Mouse (Mus musculus): Measurements from ENCODE around the gene Grik5.

Grik5 gene

DNA sequence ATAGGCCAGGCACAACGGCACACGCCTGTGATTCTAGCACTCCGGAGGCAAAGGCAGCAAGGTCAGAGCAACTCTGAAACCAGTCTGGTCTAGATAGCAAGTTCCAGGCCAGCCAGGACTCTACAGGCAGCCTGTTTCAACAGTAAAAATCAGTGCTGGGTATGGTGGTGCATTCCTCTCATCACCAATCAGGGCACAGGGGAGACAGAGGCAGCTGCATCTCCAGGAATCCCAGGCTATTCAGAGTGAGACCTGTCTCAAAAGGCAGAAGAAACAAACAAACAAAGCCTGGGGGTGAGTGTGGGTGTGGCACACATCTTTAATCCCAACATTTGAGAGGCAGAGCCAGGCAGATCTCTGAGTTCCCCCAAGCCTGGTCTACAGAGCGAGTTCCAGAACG, 88.8 kb downstream of the Grik5 start:
- no peak for DNase-seq

DNA sequence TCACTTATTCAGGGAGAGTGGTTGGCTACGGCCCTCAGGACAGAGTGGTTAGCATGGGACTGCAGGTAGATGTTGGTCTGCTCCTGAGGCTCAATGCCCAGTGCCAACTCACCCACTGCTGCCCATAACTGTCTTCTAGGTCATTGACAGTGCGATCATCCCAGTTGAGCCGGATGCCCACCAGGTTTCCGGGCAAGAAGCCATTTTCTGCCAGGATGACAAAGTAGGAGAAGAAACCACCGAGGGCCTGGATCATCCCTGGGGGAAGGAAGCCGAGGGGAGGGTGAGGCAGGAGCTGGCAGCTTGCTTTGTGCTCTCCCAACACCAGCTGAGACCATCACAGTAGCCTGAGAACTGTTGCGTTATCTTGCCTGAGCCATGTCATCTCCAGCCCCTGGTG, 91.7 kb downstream of the Grik5 start:
- DNase-seq, result no peak

DNA sequence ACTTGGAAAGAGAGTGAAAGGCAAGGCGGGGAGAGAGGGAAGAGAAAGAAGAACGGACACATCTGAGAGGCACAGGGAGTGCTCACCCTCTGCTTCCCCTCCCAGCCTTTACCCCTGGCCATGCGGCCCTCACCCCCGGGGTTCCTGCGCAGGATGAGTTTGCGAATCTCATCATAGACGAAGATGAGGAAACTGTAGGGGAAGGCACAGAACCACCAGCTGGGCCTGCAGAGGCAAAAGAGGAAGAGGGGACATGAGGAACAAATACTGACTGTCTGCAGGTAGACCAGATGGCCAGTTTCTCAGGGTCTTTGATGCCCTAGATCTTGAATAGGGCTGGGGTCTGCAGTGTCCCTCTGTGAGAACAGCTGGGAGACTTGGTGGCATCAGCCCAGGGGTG, 93.4 kb downstream of the Grik5 start:
- DNase-seq, result peak; percentile 28 to 30

DNA sequence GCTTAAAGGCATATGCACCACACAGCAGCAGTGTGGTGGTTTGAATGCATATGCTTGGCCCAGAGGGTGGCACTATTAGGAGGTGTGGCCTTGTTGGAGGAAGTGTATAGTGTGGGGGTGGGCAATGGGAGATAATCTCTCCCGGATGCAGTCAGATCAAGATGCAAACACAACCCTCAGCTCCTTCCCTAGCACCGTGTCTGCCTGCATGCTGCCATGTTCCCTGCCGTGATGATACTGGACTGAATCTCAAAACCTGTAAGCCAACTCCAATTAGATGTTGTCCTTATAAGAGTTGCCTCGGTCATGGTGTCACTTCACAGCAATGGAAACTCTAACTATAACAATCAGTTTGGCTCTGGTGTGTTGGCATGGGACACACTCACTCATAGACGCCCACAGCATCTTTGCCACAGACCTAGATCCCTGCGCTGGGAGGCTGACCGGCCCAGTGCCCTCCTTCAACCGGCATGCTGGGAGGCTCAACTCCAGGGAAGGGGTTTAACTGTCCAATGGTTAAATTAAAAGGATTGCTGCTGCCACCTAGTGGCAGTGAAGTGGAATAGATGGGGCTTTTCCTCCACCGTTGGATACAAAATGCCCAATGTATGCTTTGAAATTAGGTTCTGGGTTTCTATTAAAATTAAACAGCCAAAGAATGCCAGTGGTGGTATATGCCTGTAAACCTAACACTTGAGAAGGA, 97.1 kb downstream of the Grik5 start:
- DNase-seq, result peak; percentile 66 to 67

GRCm38 (mm10) chr7:24973902-24974301, 98.2 kb downstream of the Grik5 start:
- DNase-seq, result no peak

GRCm38 (mm10) chr7:24973208-24973607, 98.9 kb downstream of the Grik5 start:
- no peak for DNase-seq

DNA sequence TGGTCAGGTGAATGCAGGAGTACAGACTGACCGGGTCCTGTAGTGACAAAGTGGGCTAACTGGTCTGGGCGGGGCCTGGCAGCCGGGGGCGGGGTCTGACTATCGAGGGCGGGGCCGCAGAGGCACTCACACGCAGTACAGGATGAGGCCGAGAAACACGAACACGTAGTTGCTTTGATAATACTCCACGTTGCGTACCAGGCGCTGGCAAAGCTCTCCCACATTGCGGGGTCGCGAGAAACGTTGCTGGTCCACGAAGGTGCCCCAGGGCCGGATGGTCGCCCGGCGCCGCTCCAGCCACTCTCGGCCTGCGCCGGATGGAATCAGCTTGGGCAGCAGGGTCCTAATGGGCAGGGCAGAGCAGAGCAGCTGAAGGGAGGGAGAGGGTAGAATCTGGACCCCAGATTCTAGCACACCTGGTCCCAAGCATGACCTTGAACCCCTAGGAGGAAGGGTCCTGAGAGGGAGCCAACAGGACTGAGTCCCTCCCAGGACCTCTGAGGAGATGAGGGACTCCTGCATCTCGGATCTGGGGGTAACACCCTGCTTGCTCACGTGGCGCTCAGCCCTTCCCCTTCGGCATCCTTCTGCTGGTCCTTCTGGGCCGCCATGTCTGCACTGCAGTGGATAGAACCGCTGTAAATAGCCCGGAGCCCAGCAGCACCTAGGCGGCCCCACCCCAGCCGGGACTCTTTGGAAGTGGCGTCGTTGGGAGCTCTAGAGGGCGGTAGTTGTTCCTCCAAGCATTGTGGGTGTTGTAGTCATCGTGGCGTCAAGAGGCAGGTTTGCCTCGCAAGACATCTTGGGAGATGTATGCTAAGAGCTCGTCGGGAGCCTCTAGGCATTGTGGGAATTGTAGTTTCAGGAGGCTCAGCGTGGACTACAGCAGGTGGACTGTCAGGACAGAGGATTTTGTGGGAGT, 99.9 kb downstream of the Grik5 start, which contains the start of gene Rabac1:
Gene Rabac1 (minus strand): TSS at position 783 of the 922 bp plus-strand sequence.
- DNase-seq, result peak; percentile 86 to 88

- peak; percentile 57 for DNase-seq
Measured at GRCm38 (mm10) chr7:24971261-24971971, 100.7 kb downstream of the Grik5 start.

DNA sequence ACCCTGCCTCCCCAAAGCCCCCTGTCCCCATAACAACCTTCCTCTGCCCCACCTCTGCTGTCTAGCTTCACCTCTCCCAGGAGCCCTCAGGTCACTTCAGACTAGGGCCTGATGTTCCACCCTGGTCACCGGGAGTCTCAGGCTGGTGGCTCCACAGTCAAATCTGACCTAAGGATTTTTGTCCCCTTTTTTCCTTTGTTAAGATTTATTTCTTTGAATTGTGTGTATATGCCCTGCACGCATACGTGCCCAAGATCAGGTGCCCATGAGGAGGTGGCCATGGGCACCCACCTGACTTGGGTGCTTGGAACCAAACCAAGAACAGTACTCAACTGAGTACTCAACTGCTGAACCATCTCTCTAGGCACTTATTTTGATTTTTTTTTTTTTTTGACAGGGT, 101.8 kb downstream of the Grik5 start:
- DNase-seq, result no peak

GRCm38 (mm10) chr7:24969805-24970204, 102.3 kb downstream of the Grik5 start:
- no peak for DNase-seq

- no peak for DNase-seq
Measured at GRCm38 (mm10) chr7:24968463-24968862, 103.7 kb downstream of the Grik5 start.

DNA sequence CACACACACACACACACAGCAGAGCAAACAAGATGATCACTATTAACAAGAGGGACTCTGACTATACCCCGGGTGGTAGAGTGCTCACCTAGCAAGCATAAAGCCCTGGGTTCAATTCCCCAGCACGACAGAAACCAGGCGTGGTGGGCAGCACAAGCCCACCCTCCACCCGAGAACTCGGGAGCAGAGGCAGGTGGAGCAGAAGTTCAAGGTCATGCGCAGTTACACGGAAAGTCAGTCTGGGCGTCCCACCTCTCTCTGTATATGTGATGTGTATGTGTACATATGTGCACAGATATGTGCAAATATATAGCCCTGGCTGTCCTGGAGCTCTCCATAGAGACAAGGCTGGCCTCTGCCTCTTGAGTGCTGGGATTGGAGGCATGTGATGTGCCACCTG, 104.2 kb downstream of the Grik5 start:
- DNase-seq, result no peak

DNA sequence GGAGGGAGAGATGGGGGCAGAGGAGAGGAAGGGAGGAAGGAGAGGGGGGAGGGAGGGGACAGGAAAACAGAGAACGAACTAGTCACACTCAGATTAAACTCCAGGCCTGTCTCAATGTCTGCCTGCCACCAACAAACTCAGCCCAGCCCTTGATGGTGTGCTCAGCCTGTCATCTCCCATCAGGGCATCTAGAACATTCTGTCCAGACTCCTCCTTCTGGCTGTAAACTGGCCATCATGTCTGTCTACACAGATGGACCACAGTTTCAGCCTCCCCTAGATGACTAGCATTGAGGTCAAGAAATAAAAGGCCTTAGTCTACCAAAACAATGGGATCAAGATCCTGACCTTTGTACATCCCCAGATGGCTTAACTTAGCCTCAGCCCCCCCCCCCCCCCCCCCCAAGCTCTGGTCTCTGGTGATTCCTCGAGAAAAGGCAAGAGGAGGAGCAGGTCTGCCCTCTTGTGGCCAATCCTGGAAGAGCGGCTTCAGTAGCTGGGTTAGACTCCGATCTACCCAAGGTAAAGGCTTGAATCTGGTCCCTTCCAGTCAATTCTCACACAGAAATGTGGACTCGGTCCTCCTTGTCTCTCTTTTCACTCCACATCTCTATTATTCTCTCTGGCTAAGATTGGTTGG, 107.1 kb downstream of the Grik5 start:
- peak; percentile 90 for DNase-seq

GRCm38 (mm10) chr7:24964288-24964687, 107.9 kb downstream of the Grik5 start:
- DNase-seq, result no peak

All from B cell, adult 2 months (primary cell).